Mouse (Mus musculus) kidney, adult 2 months (tissue): ENCODE measurements around the gene Alkbh5.

Source experiments
- CTCF ChIP-seq: fragments of 200-500 bp; conservative IDR thresholded peaks from 2 replicates; pipeline ENCODE4 v1.5.1; 2011; ENCODE audit warnings: low read depth, mild to moderate bottlenecking, control low read depth, low read length, moderate library complexity, mixed read lengths; ENCODE audit not compliant: insufficient read depth, insufficient read length
- POLR2A ChIP-seq: fragments of 200-500 bp; IDR thresholded peaks from one replicate; pipeline ENCODE4 v1.6.1; 2011; ENCODE audit warnings: low read depth, low read length, control low read depth

- TF ChIP-seq CTCF (no peak), POLR2A (peak; percentile 82)
Measured at GRCm38 (mm10) chr11:60536859-60537467, 782 bp downstream of the Alkbh5 start.
